In the genomic region with DNA sequence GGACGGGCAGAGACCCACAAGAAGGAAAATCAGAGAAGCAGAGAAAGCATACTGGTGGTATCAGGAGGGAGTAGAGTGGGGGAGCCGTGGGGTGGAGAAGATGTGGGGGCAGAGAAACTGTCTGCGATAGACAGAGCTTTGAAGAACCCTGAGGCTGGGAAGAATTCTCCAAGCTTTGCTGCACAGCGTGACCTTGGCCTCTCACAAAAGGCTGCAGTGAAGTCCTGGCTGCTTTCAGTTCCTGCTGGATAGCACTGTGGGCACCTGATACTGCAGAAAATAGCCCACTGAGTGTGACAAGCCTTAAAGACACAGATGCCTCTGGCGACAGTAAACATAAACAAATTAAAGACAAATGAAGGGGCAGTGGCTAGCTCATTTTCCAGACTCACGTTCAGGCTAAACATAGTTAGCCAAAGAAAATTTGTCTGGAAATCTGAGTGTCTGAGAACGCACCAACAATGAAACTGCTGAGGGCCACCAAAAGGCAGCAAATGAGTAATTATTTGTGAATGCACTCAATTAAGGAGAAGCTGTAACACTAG, we compare ENCODE assay signal across 13 mouse cellular contexts.
DNase-seq lines count a peak whose midpoint lies in the region; ATAC-seq lines count a peak whose summit lies in the region.
"Had no signal": no experiment of that assay in that cellular context is flagged by ENCODE, and none has a peak within 500 bp of the region (broad histone marks: within the 10 kb centered on the region; RNA-seq: fewer than 3 reads in every experiment).

No protein-coding gene starts in this region.

- no peak for DNase-seq in hindbrain, embryonic 10.5 days (ENCODE audit: low spot score)
- DNase-seq in retina, postnatal 1 day: peak; percentile 26
- no peak for DNase-seq in retina, embryonic 14.5 days (ENCODE audit: low spot score)
- DNase-seq in testis, postnatal 10 days (ENCODE audit: low spot score): peak; percentile 46
- DNase-seq in urinary bladder, adult 18-20 months (ENCODE audit: low spot score in 2 of 2): no peak
- DNase-seq in left cerebral cortex, adult 11 months (ENCODE audit: low spot score): no peak
- DNase-seq: spleen, adult 18-20 months had no signal

- peak overlapping the region; percentile 82 for H3K27ac ChIP-seq in hindbrain, embryonic 10.5 days
- no peak overlapping the region for H3K27ac ChIP-seq in hindbrain, embryonic 12.5 days
- H3K27ac ChIP-seq in heart, embryonic 12.5 days (ENCODE audit: poor library complexity, severe bottlenecking): peak overlapping the region; percentile 51
- H3K27ac ChIP-seq: intestine, embryonic 15.5 days; limb, embryonic 15.5 days had no signal

- peaks cover 38% of the 10 kb centered on the region for H3K4me1 ChIP-seq in hindbrain, embryonic 10.5 days (replicated peaks)
- peaks cover 9% of the 10 kb centered on the region for H3K4me1 ChIP-seq in hindbrain, embryonic 12.5 days
- peaks cover 15% of the 10 kb centered on the region for H3K4me1 ChIP-seq in heart, embryonic 12.5 days (replicated peaks)
- H3K4me1 ChIP-seq: limb, embryonic 15.5 days had no signal

- WGBS in hindbrain, embryonic 10.5 days: 46% methylated on average over 7 of the region's 7 CpGs
- 38% methylated on average over 7 of the region's 7 CpGs for WGBS in hindbrain, embryonic 12.5 days
- 40% methylated on average over 7 of the region's 7 CpGs for WGBS in heart, embryonic 12.5 days

- H3K36me3 ChIP-seq in hindbrain, embryonic 10.5 days: no peaks in the 10 kb centered on the region
- no peaks in the 10 kb centered on the region for H3K36me3 ChIP-seq in hindbrain, embryonic 12.5 days
- no peaks in the 10 kb centered on the region for H3K36me3 ChIP-seq in heart, embryonic 12.5 days
- H3K36me3 ChIP-seq: G1E; intestine, embryonic 15.5 days; limb, embryonic 15.5 days had no signal

- H3K9ac ChIP-seq in hindbrain, embryonic 12.5 days: no peak overlapping the region
- H3K9ac ChIP-seq in heart, embryonic 12.5 days: no peak overlapping the region
- H3K9ac ChIP-seq: intestine, embryonic 15.5 days; limb, embryonic 15.5 days had no signal

- H3K9me3 ChIP-seq in hindbrain, embryonic 10.5 days: no peaks in the 10 kb centered on the region
- no peaks in the 10 kb centered on the region for H3K9me3 ChIP-seq in hindbrain, embryonic 12.5 days (replicated peaks)
- no peaks in the 10 kb centered on the region for H3K9me3 ChIP-seq in heart, embryonic 12.5 days (replicated peaks)
- H3K9me3 ChIP-seq: intestine, embryonic 15.5 days; limb, embryonic 15.5 days had no signal

- no peaks in the 10 kb centered on the region for H3K27me3 ChIP-seq in hindbrain, embryonic 10.5 days (ENCODE audit: insufficient read depth, poor library complexity, severe bottlenecking)
- H3K27me3 ChIP-seq in hindbrain, embryonic 12.5 days: no peaks in the 10 kb centered on the region
- H3K27me3 ChIP-seq in heart, embryonic 12.5 days (replicated peaks): no peaks in the 10 kb centered on the region
- H3K27me3 ChIP-seq: intestine, embryonic 15.5 days had no signal

- no peak overlapping the region for H3K4me2 ChIP-seq in hindbrain, embryonic 12.5 days (replicated peaks)
- no peak overlapping the region for H3K4me2 ChIP-seq in heart, embryonic 12.5 days
- H3K4me2 ChIP-seq: intestine, embryonic 15.5 days; limb, embryonic 15.5 days had no signal

- no peak for ATAC-seq in hindbrain, embryonic 12.5 days (ENCODE audit: low FRiP score)
- no peak for ATAC-seq in heart, embryonic 12.5 days (ENCODE audit: insufficient number of reproducible peaks, low FRiP score)
- ATAC-seq: intestine, embryonic 15.5 days had no signal

- H3K4me3 ChIP-seq in hindbrain, embryonic 10.5 days: no peak overlapping the region
- H3K4me3 ChIP-seq in hindbrain, embryonic 12.5 days: no peak overlapping the region
- no peak overlapping the region for H3K4me3 ChIP-seq in heart, embryonic 12.5 days
- H3K4me3 ChIP-seq: erythroblast, embryonic 14.5 days; intestine, embryonic 15.5 days; limb, embryonic 15.5 days had no signal

Comparison
In these comparisons a context has a peak if more than half of its experiments do, and no peak if none do; other contexts are left out.
1. DNase-seq: peak in retina, postnatal 1 day (single experiment) and testis, postnatal 10 days (single experiment); none in hindbrain, embryonic 10.5 days (single experiment), retina, embryonic 14.5 days (single experiment), urinary bladder, adult 18-20 months (0 of 2) and left cerebral cortex, adult 11 months (single experiment).